Mouse (Mus musculus) ovary, postnatal 14 days (tissue): ENCODE data around the gene Havcr2.
"Not testable (repeated sequence)": the region's sequence is repeated elsewhere in the genome, so short reads cannot be mapped to it uniquely, and the experiment has no call there.

Source experiments
- DNase-seq: peaks from one replicate; pipeline ENCODE4 v3.0.0; 2022; ENCODE audit warnings: low spot score

Havcr2 gene

GRCm38 (mm10) chr11:46461362-46461761 is 6.6 kb downstream of the Havcr2 start:
- DNase-seq = no peak

- no peak for DNase-seq
These were observed 7.2 kb downstream of the Havcr2 start for GRCm38 (mm10) chr11:46461931-46462330.

- no peak for DNase-seq
These were observed 12.1 kb downstream of the Havcr2 start for GRCm38 (mm10) chr11:46466878-46467277.

- no peak for DNase-seq
These were observed 19.5 kb downstream of the Havcr2 start for GRCm38 (mm10) chr11:46474220-46474619.

- no peak for DNase-seq
These were observed 24.6 kb downstream of the Havcr2 start for GRCm38 (mm10) chr11:46479311-46479710.

- DNase-seq = no peak
These were observed 25.8 kb downstream of the Havcr2 start for GRCm38 (mm10) chr11:46480517-46480916.

GRCm38 (mm10) chr11:46488231-46488630 is 33.5 kb downstream of the Havcr2 start:
- peak; percentile 7 for DNase-seq

- DNase-seq = no peak
These were observed 33.9 kb downstream of the Havcr2 start for GRCm38 (mm10) chr11:46488650-46489049.

GRCm38 (mm10) chr11:46507146-46507545 is 52.4 kb downstream of the Havcr2 start:
- DNase-seq = no peak

GRCm38 (mm10) chr11:46509900-46510299 is 55.2 kb downstream of the Havcr2 start:
- no peak for DNase-seq

- not testable (repeated sequence) for DNase-seq
These were observed 66.6 kb downstream of the Havcr2 start for GRCm38 (mm10) chr11:46521341-46521740.

- peak; percentile 2 for DNase-seq
These were observed 68.0 kb downstream of the Havcr2 start for GRCm38 (mm10) chr11:46522719-46523118.

GRCm38 (mm10) chr11:46523912-46524311 is 69.2 kb downstream of the Havcr2 start, which contains the start of gene Gm12169:
Gene Gm12169 (plus strand): TSS chr11:46524212.
- no peak for DNase-seq

- no peak for DNase-seq
These were observed 75.4 kb downstream of the Havcr2 start for GRCm38 (mm10) chr11:46530149-46530548.
